Mouse (Mus musculus): ENCODE data around the gene Oit1.

Oit1 gene

GRCm38 (mm10) chr14:8300281-8300680 is 78.3 kb downstream of the Oit1 start:
- peak; percentile 11 to 70 for DNase-seq (ENCODE audit: low spot score in 2 of 2)
